In the genomic region with DNA sequence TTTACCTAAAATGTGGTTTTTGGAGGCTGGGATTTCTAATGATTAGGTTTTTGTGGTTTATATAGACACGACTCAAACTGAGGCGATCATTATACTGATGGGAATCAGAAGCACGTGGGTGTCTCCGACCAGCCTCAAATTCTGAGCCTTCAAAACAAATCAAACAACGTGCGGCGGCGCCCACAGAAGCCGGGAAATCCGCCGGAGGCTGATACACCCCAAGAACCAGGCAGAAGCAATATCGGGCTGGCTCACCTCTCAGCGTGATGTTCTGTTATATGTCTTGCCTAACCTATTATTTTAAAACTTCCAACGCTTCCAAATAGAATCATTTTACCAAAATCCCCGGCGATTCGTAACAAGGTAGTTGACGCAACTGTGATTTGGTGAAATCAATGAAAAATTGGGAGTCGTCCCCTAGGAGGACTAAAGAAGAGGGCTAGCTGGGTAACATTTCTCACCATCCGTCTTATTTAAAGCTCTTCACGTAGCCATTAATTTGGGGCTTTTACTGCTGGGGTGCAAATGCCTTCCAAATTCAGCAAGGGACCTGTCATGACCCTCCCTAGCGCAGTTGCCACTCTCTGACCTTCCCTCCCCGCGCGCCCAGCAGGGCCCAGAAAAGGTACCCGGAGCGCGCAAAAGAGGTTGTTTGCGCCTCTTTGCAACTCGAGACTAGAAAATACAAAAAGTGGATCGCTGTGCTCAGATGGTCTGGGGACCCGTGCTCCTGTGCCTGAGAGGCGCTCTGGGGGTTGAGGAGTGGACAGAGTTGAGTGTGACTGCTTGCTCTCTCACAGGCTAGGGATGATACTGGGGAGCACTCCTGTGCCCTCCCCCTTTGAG, we compare ENCODE assay signal across 8 mouse cellular contexts. TPM values are rescaled to one million over a fixed set of nuclear protein-coding genes. Genes with fewer than 3 reads are reported as not detected.
DNase-seq lines count a peak whose midpoint lies in the region; ATAC-seq lines count a peak whose summit lies in the region.

No protein-coding gene starts in this region.

- H3K27ac ChIP-seq in forebrain, embryonic 16.5 days (ENCODE audit: low read length), result no peak overlapping the region
- H3K27ac ChIP-seq in neural tube, embryonic 15.5 days (replicated peaks), result no peak overlapping the region

- peak overlapping the region; percentile 2; the same call in 1 of the 2 replicates for H3K4me2 ChIP-seq in forebrain, embryonic 16.5 days (ENCODE audit: low read length)
- H3K4me2 ChIP-seq in neural tube, embryonic 15.5 days, result peak overlapping the region; percentile 96

- ATAC-seq in forebrain, embryonic 16.5 days, result no peak
- no peak for ATAC-seq in neural tube, embryonic 15.5 days (ENCODE audit: low FRiP score)

- no peak overlapping the region for H3K4me3 ChIP-seq in forebrain, embryonic 16.5 days (replicated peaks; ENCODE audit: low read length)
- no peak overlapping the region; the same call in 1 of the 2 replicates for H3K4me3 ChIP-seq in neural tube, embryonic 15.5 days (replicated peaks)

- H3K36me3 ChIP-seq in forebrain, embryonic 16.5 days (ENCODE audit: control insufficient read depth, insufficient read depth), result no peaks in the 10 kb centered on the region
- H3K36me3 ChIP-seq in neural tube, embryonic 15.5 days, result no peaks in the 10 kb centered on the region

- WGBS in forebrain, embryonic 16.5 days, result under 1% methylated on average over 33 of the region's 33 CpGs
- 1% methylated on average over 33 of the region's 33 CpGs for WGBS in neural tube, embryonic 15.5 days

- no peak overlapping the region for H3K9ac ChIP-seq in forebrain, embryonic 16.5 days (replicated peaks; ENCODE audit: low read depth, low read length)
- H3K9ac ChIP-seq in neural tube, embryonic 15.5 days (replicated peaks), result no peak overlapping the region

- no peaks in the 10 kb centered on the region for H3K9me3 ChIP-seq in forebrain, embryonic 16.5 days (ENCODE audit: control insufficient read depth, low read length)
- no peaks in the 10 kb centered on the region for H3K9me3 ChIP-seq in neural tube, embryonic 15.5 days (replicated peaks)

- peaks cover 46% of the 10 kb centered on the region for H3K27me3 ChIP-seq in forebrain, embryonic 16.5 days (replicated peaks; ENCODE audit: control insufficient read depth, insufficient read depth, low read length)
- peaks cover 60% of the 10 kb centered on the region for H3K27me3 ChIP-seq in neural tube, embryonic 15.5 days (replicated peaks)

- H3K4me1 ChIP-seq in forebrain, embryonic 16.5 days (replicated peaks; ENCODE audit: control insufficient read depth, insufficient read depth, low read length), result peaks cover 31% of the 10 kb centered on the region
- H3K4me1 ChIP-seq in neural tube, embryonic 15.5 days, result peaks cover 43% of the 10 kb centered on the region

- DNase-seq in adrenal gland, adult 2 months, result peak; percentile 64
- no peak for DNase-seq in adrenal gland, postnatal 4 days (ENCODE audit: low spot score in 2 of 2)
- DNase-seq in ovary, postnatal 36 days (ENCODE audit: low spot score), result peak; percentile 16
- DNase-seq in ovary, postnatal 10 days (ENCODE audit: low spot score), result no peak
- DNase-seq in kidney, postnatal 10 days, result peak; percentile 29
- no peak for DNase-seq in urinary bladder, adult 2 months (ENCODE audit: low spot score)

RNA-seq across cellular contexts. Expression of gene Supt3, which starts 39.5 kb away (rescaled TPM):
- total RNA-seq in adrenal gland, adult 2 months (2021), result 10 to 100 TPM; 21.3 to 30.1 TPM
- polyA plus RNA-seq in adrenal gland, adult 2 months (2012; rRNA removed), result 6.4 and 7.6 TPM in 2 replicates
- 10 to 100 TPM; 23.5 to 25.9 TPM for total RNA-seq in adrenal gland, postnatal 4 days (2021)
- 20.4 and 20.5 TPM in 2 replicates for polyA plus RNA-seq in forebrain, embryonic 16.5 days (2015; fragmentation: Nextera tagmentation; extraction: Ambion mirVana)
- polyA plus RNA-seq in neural tube, embryonic 15.5 days (2015; fragmentation: Nextera tagmentation; extraction: Ambion mirVana), result 24.5 and 26.3 TPM in 2 replicates
- 4.8 and 7.6 TPM in 2 replicates for polyA plus RNA-seq in urinary bladder, adult 2 months (2012; rRNA removed)

Comparison
In these comparisons a context has a peak if more than half of its experiments do, and no peak if none do; other contexts are left out.
1. DNase-seq: peak in adrenal gland, adult 2 months (single experiment), ovary, postnatal 36 days (single experiment) and kidney, postnatal 10 days (single experiment); none in adrenal gland, postnatal 4 days (0 of 2), ovary, postnatal 10 days (single experiment) and urinary bladder, adult 2 months (single experiment).